Mouse (Mus musculus) heart, adult 2 months (tissue): ENCODE measurements around the gene Prdm15.

Source experiments
- CTCF ChIP-seq: fragments of 200-600 bp; IDR thresholded peaks from 2 replicates; pipeline ENCODE4 v1.8.1; 2022; ENCODE audit warnings: antibody characterized with exemption, mild to moderate bottlenecking, moderate library complexity
- EP300 ChIP-seq: fragments of 200-500 bp; IDR thresholded peaks from 2 replicates; pipeline ENCODE4 v1.6.1; 2011; ENCODE audit warnings: low read depth, low read length, control low read depth; ENCODE audit not compliant: insufficient read depth
- POLR2A ChIP-seq: fragments of 200-500 bp; IDR thresholded peaks from 2 replicates; pipeline ENCODE4 v1.6.1; 2011; ENCODE audit warnings: mild to moderate bottlenecking, low read depth, low read length, control low read depth; ENCODE audit not compliant: insufficient read depth

- TF ChIP-seq CTCF: no peak
- TF ChIP-seq EP300: no peak
- TF ChIP-seq POLR2A: no peak
Measured at GRCm38 (mm10) chr16:97844967-97845937, 6.4 kb downstream of the Prdm15 start.
